16 mouse cellular contexts compared by ENCODE assay signal in the genomic region with DNA sequence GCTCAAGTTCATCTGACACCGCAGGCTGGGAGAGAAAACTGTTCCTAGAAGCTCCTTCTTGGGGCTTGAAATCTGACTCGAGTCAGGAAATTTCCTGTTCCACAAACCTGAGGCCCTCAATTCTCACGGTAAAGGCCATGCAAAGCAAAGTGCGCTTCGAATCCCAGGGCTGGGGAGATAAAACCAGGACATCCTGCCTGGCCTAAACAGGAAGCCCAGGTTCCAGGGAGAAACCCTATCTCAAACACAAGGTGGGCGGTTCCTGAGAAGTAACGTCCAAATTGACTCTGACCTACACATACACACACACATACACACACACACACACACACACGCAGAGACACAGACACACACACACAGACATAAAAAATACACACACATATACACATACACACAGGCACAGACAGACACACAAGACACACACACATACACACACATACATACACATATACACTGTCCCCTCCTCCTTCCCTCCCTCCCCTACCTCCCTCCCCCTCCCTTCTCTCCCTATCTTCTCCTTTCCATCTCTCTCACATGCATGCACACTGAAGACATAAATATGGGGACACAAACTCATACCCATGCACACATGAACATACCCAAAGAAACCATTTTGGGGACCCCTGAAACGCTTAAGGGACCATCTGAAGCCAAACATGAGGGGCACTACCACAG. TPM values are rescaled to one million over a fixed set of nuclear protein-coding genes. Genes with fewer than 3 reads are reported as not detected.
DNase-seq lines count a peak whose midpoint lies in the region; ATAC-seq and TF ChIP-seq lines count a peak whose summit lies in the region.
"Had no signal": no experiment of that assay in that cellular context is flagged by ENCODE, and none has a peak within 500 bp of the region (broad histone marks: within the 10 kb centered on the region; RNA-seq: fewer than 3 reads in every experiment).

No protein-coding gene starts in this region.

- no peak overlapping the region for H3K4me2 ChIP-seq in kidney, embryonic 15.5 days
- peak overlapping the region; percentile 60 for H3K4me2 ChIP-seq in liver, embryonic 12.5 days
- H3K4me2 ChIP-seq: hindbrain, embryonic 14.5 days; limb, embryonic 12.5 days had no signal

- TF ChIP-seq CTCF in kidney, adult 2 months (conservative IDR thresholded peaks at IDR 0.05; ENCODE audit: insufficient read depth, insufficient read length, low read depth, low read length), result no peak
- no peak for TF ChIP-seq CTCF in ES-Bruce4 (IDR thresholded peaks at IDR 0.05; ENCODE audit: low read depth, low read length)

- H3K9me3 ChIP-seq in erythroblast, embryonic 14.5 days (ENCODE audit: control insufficient read depth, low read length), result no peaks in the 10 kb centered on the region
- no peaks in the 10 kb centered on the region for H3K9me3 ChIP-seq in kidney, embryonic 15.5 days (replicated peaks)
- no peaks in the 10 kb centered on the region for H3K9me3 ChIP-seq in ES-Bruce4 (replicated peaks; ENCODE audit: control insufficient read depth, insufficient read depth, low read length, poor library complexity, severe bottlenecking)
- H3K9me3 ChIP-seq in liver, embryonic 12.5 days (replicated peaks), result no peaks in the 10 kb centered on the region
- H3K9me3 ChIP-seq: limb, embryonic 12.5 days had no signal

- H3K4me3 ChIP-seq in erythroblast, embryonic 14.5 days (replicated peaks), result peak overlapping the region; percentile 39
- H3K4me3 ChIP-seq in kidney, embryonic 15.5 days (replicated peaks), result no peak overlapping the region
- no peak overlapping the region for H3K4me3 ChIP-seq in kidney, adult 2 months (ENCODE audit: insufficient read depth, low read depth, low read length)
- 0 out of 2 replicates have a peak overlapping the region, but pooled peaks have one; percentile 13 for H3K4me3 ChIP-seq in ES-Bruce4 (ENCODE audit: low read depth, low read length)
- H3K4me3 ChIP-seq in liver, embryonic 12.5 days, result peak overlapping the region; percentile 24; the same call in 1 of the 2 replicates
- H3K4me3 ChIP-seq: limb, embryonic 12.5 days had no signal

- no peak for TF ChIP-seq POLR2A in kidney, adult 2 months (IDR thresholded peaks at IDR 0.05; ENCODE audit: low read depth, low read length)
- TF ChIP-seq POLR2A in ES-Bruce4 (IDR thresholded peaks at IDR 0.05; ENCODE audit: insufficient read depth, low read length), result no peak

- TF ChIP-seq EP300 in ES-Bruce4 (IDR thresholded peaks at IDR 0.05; ENCODE audit: insufficient read depth, low read depth, low read length), result no peak

- no peak overlapping the region for H3K9ac ChIP-seq in kidney, embryonic 15.5 days
- no peak overlapping the region for H3K9ac ChIP-seq in ES-Bruce4 (ENCODE audit: low read depth, poor library complexity, severe bottlenecking)
- H3K9ac ChIP-seq in liver, embryonic 12.5 days, result peak overlapping the region; percentile 27; the same call in 1 of the 2 replicates
- H3K9ac ChIP-seq: hindbrain, embryonic 14.5 days; limb, embryonic 12.5 days had no signal

- no peak for DNase-seq in kidney, adult 2 months
- no peak for DNase-seq in right cerebral cortex, postnatal 10 days (ENCODE audit: low spot score in 2 of 2)
- DNase-seq in adrenal gland, postnatal 10 days, result no peak
- DNase-seq: B cell, adult 2 months; gastrocnemius, postnatal 10 days; retina, postnatal 1 day; thymus, adult 18-20 months had no signal

- WGBS in kidney, embryonic 15.5 days, result 63% methylated on average over 9 of the region's 9 CpGs
- 69% methylated on average over 9 of the region's 9 CpGs for whole genome bisulfite sequencing in kidney, adult 2 months
- WGBS in liver, embryonic 12.5 days (ENCODE audit: insufficient replicate concordance), result 27% methylated on average over 9 of the region's 9 CpGs

- no peak for ATAC-seq in erythroblast, adult 5-6 weeks (replicated peaks; ENCODE audit: low FRiP score, poor library complexity, severe bottlenecking)
- no peak for ATAC-seq in kidney, embryonic 15.5 days (replicated peaks; ENCODE audit: low FRiP score)
- ATAC-seq in liver, embryonic 12.5 days, result peak; percentile 64
- ATAC-seq: forebrain, embryonic 14.5 days; Patski had no signal

- H3K27ac ChIP-seq in kidney, embryonic 15.5 days, result peak overlapping the region; percentile 61; the same call in 1 of the 2 replicates
- H3K27ac ChIP-seq in kidney, adult 2 months (ENCODE audit: insufficient read depth, low read depth, low read length), result no peak overlapping the region
- H3K27ac ChIP-seq in ES-Bruce4 (ENCODE audit: insufficient read depth, low read length), result no peak overlapping the region
- H3K27ac ChIP-seq in liver, embryonic 12.5 days, result peak overlapping the region; percentile 47
- H3K27ac ChIP-seq: hindbrain, embryonic 14.5 days; limb, embryonic 12.5 days had no signal

- no peaks in the 10 kb centered on the region for H3K27me3 ChIP-seq in erythroblast, embryonic 14.5 days (ENCODE audit: control insufficient read depth)
- no peaks in the 10 kb centered on the region for H3K27me3 ChIP-seq in kidney, embryonic 15.5 days
- H3K27me3 ChIP-seq in kidney, adult 2 months (replicated peaks; ENCODE audit: control insufficient read depth, insufficient read depth, low read length), result no peaks in the 10 kb centered on the region
- no peaks in the 10 kb centered on the region for H3K27me3 ChIP-seq in ES-Bruce4 (ENCODE audit: control insufficient read depth, insufficient read depth, low read length, poor library complexity, severe bottlenecking)
- H3K27me3 ChIP-seq in liver, embryonic 12.5 days (replicated peaks), result no peaks in the 10 kb centered on the region
- H3K27me3 ChIP-seq: limb, embryonic 12.5 days; Patski had no signal

- H3K4me1 ChIP-seq in erythroblast, embryonic 14.5 days (ENCODE audit: control insufficient read depth), result peaks cover 59% of the 10 kb centered on the region
- peaks cover 57% of the 10 kb centered on the region for H3K4me1 ChIP-seq in kidney, embryonic 15.5 days
- H3K4me1 ChIP-seq in kidney, adult 2 months (ENCODE audit: control insufficient read depth, insufficient read depth, low read length), result 0 out of 2 replicates have a peak, but pooled peaks cover 4% of the 10 kb centered on the region
- H3K4me1 ChIP-seq in ES-Bruce4 (ENCODE audit: control insufficient read depth, insufficient read depth, low read length), result peaks cover 11% of the 10 kb centered on the region
- peaks cover 71% of the 10 kb centered on the region for H3K4me1 ChIP-seq in liver, embryonic 12.5 days

- no peaks in the 10 kb centered on the region; the same call in 1 of the 2 replicates for H3K36me3 ChIP-seq in erythroblast, embryonic 14.5 days (ENCODE audit: control insufficient read depth)
- H3K36me3 ChIP-seq in kidney, embryonic 15.5 days, result no peaks in the 10 kb centered on the region
- H3K36me3 ChIP-seq in kidney, adult 2 months (ENCODE audit: control insufficient read depth, insufficient read depth, low read length), result no peaks in the 10 kb centered on the region
- no peaks in the 10 kb centered on the region for H3K36me3 ChIP-seq in ES-Bruce4 (ENCODE audit: control insufficient read depth, insufficient read depth, low read length, poor library complexity, severe bottlenecking)
- no peaks in the 10 kb centered on the region for H3K36me3 ChIP-seq in liver, embryonic 12.5 days
- H3K36me3 ChIP-seq: limb, embryonic 12.5 days had no signal

RNA-seq across cellular contexts. Expression of a gene that starts 24.3 kb away (rescaled TPM):
- 0.01 and 0.08 TPM in 2 replicates for polyA plus RNA-seq in erythroblast, embryonic 14.5 days (2012)
- 29.5 and 36.5 TPM in 2 replicates for total RNA-seq in erythroblast, adult 5-6 weeks (2015; ENCODE audit: low replicate concordance)
- total RNA-seq in erythroblast, adult 5-6 weeks (2017; ENCODE audit: low replicate concordance), result 9.6 and 12.0 TPM in 2 replicates
- 9.9 and 10.4 TPM in 2 replicates for polyA plus RNA-seq in kidney, embryonic 15.5 days (2015; fragmentation: Nextera tagmentation; extraction: Ambion mirVana)
- polyA plus RNA-seq in kidney, adult 2 months (2012; rRNA removed), result 5.1 and 5.2 TPM in 2 replicates
- 34.6 and 35.2 TPM in 2 replicates for polyA plus RNA-seq in ES-Bruce4 (2011; ENCODE audit: insufficient read depth, insufficient read length, low read depth, missing spikeins)
- 4.9 and 5.0 TPM in 2 replicates for polyA plus RNA-seq in liver, embryonic 12.5 days (2016; fragmentation: Nextera tagmentation; extraction: Ambion mirVana)
- total RNA-seq in adrenal gland, postnatal 10 days (2021), result 10 to 100 TPM in 1 of 2 experiments, 1 to 10 TPM in 1; 9.2 to 12.4 TPM

Comparison
In these comparisons a context has a peak if more than half of its experiments do, and no peak if none do; other contexts are left out.
1. H3K27ac ChIP-seq: peak in kidney, embryonic 15.5 days (single experiment) and liver, embryonic 12.5 days (single experiment); none in kidney, adult 2 months (single experiment) and ES-Bruce4 (single experiment).
2. H3K4me3 ChIP-seq: peak in erythroblast, embryonic 14.5 days (single experiment), ES-Bruce4 (single experiment) and liver, embryonic 12.5 days (single experiment); none in kidney, embryonic 15.5 days (single experiment) and kidney, adult 2 months (single experiment).